Mouse (Mus musculus) testis, adult 2 months (tissue): ENCODE measurements around the gene Tmem177.

Source experiments
- CTCF ChIP-seq: fragments of 200-500 bp; IDR thresholded peaks from 2 replicates; pipeline ENCODE4 v1.5.1; 2012; ENCODE audit warnings: low read depth, mild to moderate bottlenecking, inconsistent platforms, low read length, moderate library complexity; ENCODE audit not compliant: control insufficient read depth, insufficient read depth, insufficient replicate concordance
- POLR2A ChIP-seq: fragments of 200-500 bp; IDR thresholded peaks from 2 replicates; pipeline ENCODE4 v1.6.1; 2012; ENCODE audit warnings: low read depth, mild to moderate bottlenecking, inconsistent platforms, low read length, moderate library complexity; ENCODE audit not compliant: control insufficient read depth

DNA sequence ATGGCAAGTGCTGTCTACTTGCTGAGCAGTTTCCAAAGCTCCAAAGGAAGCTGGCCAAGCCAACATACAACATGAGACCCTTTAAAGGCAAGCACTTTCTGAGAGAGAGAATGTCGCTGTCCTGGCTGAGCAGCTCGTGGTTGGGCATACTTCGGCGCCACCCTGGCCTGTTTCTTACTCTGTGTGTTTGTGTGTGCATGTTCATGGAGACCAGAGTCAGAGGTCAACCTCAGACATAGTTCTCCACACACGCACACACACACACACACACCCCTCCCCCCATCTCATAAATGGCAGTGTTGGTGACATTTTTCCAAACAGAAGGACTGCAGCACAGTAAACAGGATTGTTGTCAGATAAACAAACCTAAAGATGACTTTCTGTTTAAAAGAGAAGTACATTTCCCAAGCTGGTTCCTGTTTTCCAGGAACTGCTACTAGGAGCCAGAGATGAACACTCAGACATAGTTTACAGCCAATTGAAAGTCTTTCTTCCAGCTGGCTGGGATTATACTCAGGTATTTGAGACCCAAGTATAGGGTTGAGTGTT is 3.9 kb upstream of the Tmem177 start:
- TF ChIP-seq POLR2A (no peak), CTCF (no peak)
